Mouse (Mus musculus): ENCODE data around the gene Arhgef18. TPM values are rescaled to one million over a fixed set of nuclear protein-coding genes. Genes with fewer than 3 reads are reported as not detected.

Arhgef18 gene
- polyA plus RNA-seq, 1 experiment from 2014 or later, result 11.1 TPM

- 96% methylated on average over 3 of the region's 3 CpGs for WGBS
- H3K4me1 ChIP-seq, result no peaks in the 10 kb centered on the region
- H3K4me2 ChIP-seq, result no peak overlapping the region
- no peaks in the 10 kb centered on the region for H3K9me3 ChIP-seq (replicated peaks)
- no peak overlapping the region for H3K9ac ChIP-seq
- no peak overlapping the region for H3K27ac ChIP-seq
- no peak overlapping the region for H3K4me3 ChIP-seq
- no peaks in the 10 kb centered on the region for H3K36me3 ChIP-seq (ENCODE audit: poor library complexity, severe bottlenecking)
- H3K27me3 ChIP-seq, result no peaks in the 10 kb centered on the region
- ATAC-seq, result no peak
These were observed 14.6 kb downstream of the Arhgef18 start for GRCm38 (mm10) chr8:3407417-3407816.

DNA sequence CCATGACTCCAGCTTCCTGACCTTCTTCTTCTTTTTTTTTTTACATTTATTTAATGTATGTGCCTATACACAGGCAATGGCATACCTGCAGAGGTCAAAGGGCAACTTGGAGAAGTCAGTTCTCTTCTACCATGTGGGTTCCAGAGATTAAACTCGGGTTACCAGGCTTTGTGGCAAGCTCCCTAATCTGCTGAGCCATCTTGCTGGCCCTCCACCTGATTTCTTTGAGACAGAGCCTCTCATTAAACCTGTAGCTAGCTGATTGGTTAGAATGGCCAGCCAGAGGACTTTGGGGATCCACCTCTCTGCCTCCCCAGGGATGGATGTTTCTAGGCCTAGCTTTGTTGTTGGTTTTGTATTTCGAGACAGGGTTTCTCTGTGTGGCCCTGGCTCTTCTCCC, 18.3 kb downstream of the Arhgef18 start:
- Histone ChIP-seq H3K27me3 (no peaks in the 10 kb centered on the region), H3K9me3 (replicated peaks) (no peaks in the 10 kb centered on the region), H3K4me1 (peaks cover 14% of the 10 kb centered on the region), H3K4me2 (no peak overlapping the region), H3K27ac (no peak overlapping the region), H3K4me3 (no peak overlapping the region), H3K9ac (no peak overlapping the region), H3K36me3 (ENCODE audit: poor library complexity, severe bottlenecking) (no peaks in the 10 kb centered on the region)
- WGBS, result 80% methylated on average over 2 of the region's 2 CpGs
- ATAC-seq, result no peak

- no peaks in the 10 kb centered on the region for H3K9me3 ChIP-seq (replicated peaks)
- no peak for ATAC-seq
- H3K27me3 ChIP-seq, result no peaks in the 10 kb centered on the region
- no peak overlapping the region for H3K9ac ChIP-seq
- H3K4me3 ChIP-seq, result no peak overlapping the region
- no peak overlapping the region for H3K27ac ChIP-seq
- no peak overlapping the region for H3K4me2 ChIP-seq
- H3K4me1 ChIP-seq, result peaks cover 21% of the 10 kb centered on the region
- no peaks in the 10 kb centered on the region for H3K36me3 ChIP-seq (ENCODE audit: poor library complexity, severe bottlenecking)
- 89% methylated on average over 7 of the region's 7 CpGs for WGBS
These were observed 19.1 kb downstream of the Arhgef18 start for GRCm38 (mm10) chr8:3411901-3412301.

DNA sequence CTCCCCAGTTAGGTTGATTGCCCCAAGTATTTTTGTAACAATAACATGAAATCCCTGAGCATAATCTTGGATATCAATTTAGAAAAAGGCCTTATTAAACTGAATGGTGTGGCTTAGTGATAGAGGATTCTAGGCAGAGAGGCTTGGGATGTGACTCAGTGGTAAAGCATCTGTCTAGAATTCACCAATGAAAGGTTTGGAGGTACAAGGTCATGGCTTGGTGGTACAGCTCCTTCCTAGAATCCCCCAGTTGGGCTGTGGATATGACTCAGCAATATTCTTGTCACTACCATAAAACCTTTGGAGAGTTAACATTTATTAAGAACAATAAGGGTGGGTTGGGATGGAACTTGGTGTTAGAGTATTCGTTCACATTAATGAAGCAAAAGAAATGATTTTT, 20.0 kb downstream of the Arhgef18 start:
- Histone ChIP-seq H3K4me2 (no peak overlapping the region), H3K4me3 (no peak overlapping the region), H3K27me3 (no peaks in the 10 kb centered on the region), H3K36me3 (ENCODE audit: poor library complexity, severe bottlenecking) (no peaks in the 10 kb centered on the region), H3K9ac (no peak overlapping the region), H3K9me3 (replicated peaks) (no peaks in the 10 kb centered on the region), H3K4me1 (peaks cover 30% of the 10 kb centered on the region), H3K27ac (no peak overlapping the region)
- 97% methylated on average over 1 of the region's 1 CpGs for WGBS
- ATAC-seq, result no peak

- Histone ChIP-seq H3K4me2 (no peak overlapping the region), H3K27ac (no peak overlapping the region), H3K9ac (no peak overlapping the region), H3K27me3 (no peaks in the 10 kb centered on the region), H3K4me1 (peaks cover 36% of the 10 kb centered on the region), H3K9me3 (replicated peaks) (no peaks in the 10 kb centered on the region), H3K4me3 (no peak overlapping the region), H3K36me3 (ENCODE audit: poor library complexity, severe bottlenecking) (no peaks in the 10 kb centered on the region)
- 41% methylated on average over 6 of the region's 6 CpGs for WGBS
- ATAC-seq, result no peak
These were observed 21.9 kb downstream of the Arhgef18 start for GRCm38 (mm10) chr8:3414639-3415190.

- 56% methylated on average over 4 of the region's 4 CpGs for WGBS
- no peak overlapping the region for H3K27ac ChIP-seq
These were observed 22.5 kb downstream of the Arhgef18 start for GRCm38 (mm10) chr8:3415259-3415658.

GRCm38 (mm10) chr8:3415661-3416060, 22.9 kb downstream of the Arhgef18 start:
- H3K27ac ChIP-seq, result no peak overlapping the region
- no peaks in the 10 kb centered on the region for H3K9me3 ChIP-seq (replicated peaks)
- no peak overlapping the region for H3K4me3 ChIP-seq
- 92% methylated on average over 6 of the region's 6 CpGs for WGBS
- H3K4me2 ChIP-seq, result no peak overlapping the region
- no peaks in the 10 kb centered on the region for H3K27me3 ChIP-seq
- H3K4me1 ChIP-seq, result peaks cover 36% of the 10 kb centered on the region
- ATAC-seq, result no peak
- H3K9ac ChIP-seq, result no peak overlapping the region
- no peaks in the 10 kb centered on the region for H3K36me3 ChIP-seq (ENCODE audit: poor library complexity, severe bottlenecking)

More at GRCm38 (mm10) chr8:3415259-3415658, 22.5 kb downstream of the Arhgef18 start:
- Histone ChIP-seq H3K27me3 (no peaks in the 10 kb centered on the region), H3K4me1 (peaks cover 36% of the 10 kb centered on the region), H3K9ac (no peak overlapping the region), H3K9me3 (replicated peaks) (no peaks in the 10 kb centered on the region), H3K4me3 (no peak overlapping the region), H3K4me2 (no peak overlapping the region), H3K36me3 (ENCODE audit: poor library complexity, severe bottlenecking) (no peaks in the 10 kb centered on the region)
- ATAC-seq, result no peak

DNA sequence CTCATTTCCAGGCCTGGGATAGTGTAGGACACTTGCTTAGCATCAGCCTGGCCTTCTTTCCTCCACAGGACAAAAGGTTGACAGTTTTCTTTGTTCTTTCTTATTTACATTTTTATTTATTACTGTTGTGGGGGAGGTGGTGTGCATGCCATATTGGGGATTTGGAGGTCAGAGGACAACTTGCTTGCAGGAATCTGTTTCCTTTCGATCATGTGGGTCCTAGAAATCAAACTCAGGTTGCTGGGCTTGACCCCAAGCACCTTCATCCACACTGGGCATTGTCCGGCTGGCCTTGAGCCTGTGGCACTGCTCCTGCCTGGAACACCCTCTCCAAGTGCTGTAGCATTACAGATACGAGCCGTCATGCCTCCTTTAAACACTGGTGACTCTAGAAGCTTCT, 24.0 kb downstream of the Arhgef18 start:
- no peak overlapping the region for H3K27ac ChIP-seq
- H3K9ac ChIP-seq, result no peak overlapping the region
- no peak for ATAC-seq
- no peaks in the 10 kb centered on the region for H3K36me3 ChIP-seq (ENCODE audit: poor library complexity, severe bottlenecking)
- H3K9me3 ChIP-seq (replicated peaks), result no peaks in the 10 kb centered on the region
- H3K27me3 ChIP-seq, result no peaks in the 10 kb centered on the region
- H3K4me3 ChIP-seq, result no peak overlapping the region
- no peak overlapping the region for H3K4me2 ChIP-seq
- 26% methylated on average over 4 of the region's 4 CpGs for WGBS
- H3K4me1 ChIP-seq, result peaks cover 36% of the 10 kb centered on the region

DNA sequence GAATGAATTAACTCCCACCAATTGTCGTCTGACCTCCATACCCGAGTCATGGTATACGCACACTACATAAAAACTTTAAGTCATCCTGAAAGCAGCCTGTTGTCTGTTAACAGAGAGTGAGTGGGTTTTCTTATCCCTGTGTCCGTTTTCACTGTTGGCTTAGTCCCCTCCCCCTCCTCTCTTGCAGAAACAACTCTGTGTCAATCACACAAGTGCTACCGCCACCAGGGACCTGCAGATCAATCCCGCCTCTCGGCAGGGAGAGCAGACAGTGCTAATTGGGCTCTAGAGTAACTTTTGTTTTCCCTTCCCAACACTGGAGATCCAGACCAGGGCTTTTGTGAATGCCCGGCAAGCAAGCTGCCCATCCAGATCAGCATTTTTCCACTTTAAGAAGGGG, 24.6 kb downstream of the Arhgef18 start:
- peak; percentile 63; the same call in 1 of the 2 replicates for ATAC-seq
- Histone ChIP-seq H3K4me3 (no peak overlapping the region), H3K9me3 (replicated peaks) (no peaks in the 10 kb centered on the region), H3K27ac (no peak overlapping the region), H3K4me2 (no peak overlapping the region; the same call in 1 of the 2 replicates), H3K36me3 (ENCODE audit: poor library complexity, severe bottlenecking) (no peaks in the 10 kb centered on the region), H3K27me3 (no peaks in the 10 kb centered on the region), H3K4me1 (peaks cover 36% of the 10 kb centered on the region), H3K9ac (no peak overlapping the region)
- 4% methylated on average over 8 of the region's 8 CpGs for WGBS

- no peak for ATAC-seq
- no peaks in the 10 kb centered on the region for H3K36me3 ChIP-seq (ENCODE audit: poor library complexity, severe bottlenecking)
- H3K9ac ChIP-seq, result no peak overlapping the region
- no peaks in the 10 kb centered on the region for H3K27me3 ChIP-seq
- H3K9me3 ChIP-seq (replicated peaks), result no peaks in the 10 kb centered on the region
- peaks cover 36% of the 10 kb centered on the region for H3K4me1 ChIP-seq
- H3K4me2 ChIP-seq, result no peak overlapping the region
- WGBS, result 79% methylated on average over 1 of the region's 1 CpGs
- H3K4me3 ChIP-seq, result no peak overlapping the region
- no peak overlapping the region; the same call in 1 of the 2 replicates for H3K27ac ChIP-seq
These were observed 25.3 kb downstream of the Arhgef18 start for GRCm38 (mm10) chr8:3418101-3418500.

DNA sequence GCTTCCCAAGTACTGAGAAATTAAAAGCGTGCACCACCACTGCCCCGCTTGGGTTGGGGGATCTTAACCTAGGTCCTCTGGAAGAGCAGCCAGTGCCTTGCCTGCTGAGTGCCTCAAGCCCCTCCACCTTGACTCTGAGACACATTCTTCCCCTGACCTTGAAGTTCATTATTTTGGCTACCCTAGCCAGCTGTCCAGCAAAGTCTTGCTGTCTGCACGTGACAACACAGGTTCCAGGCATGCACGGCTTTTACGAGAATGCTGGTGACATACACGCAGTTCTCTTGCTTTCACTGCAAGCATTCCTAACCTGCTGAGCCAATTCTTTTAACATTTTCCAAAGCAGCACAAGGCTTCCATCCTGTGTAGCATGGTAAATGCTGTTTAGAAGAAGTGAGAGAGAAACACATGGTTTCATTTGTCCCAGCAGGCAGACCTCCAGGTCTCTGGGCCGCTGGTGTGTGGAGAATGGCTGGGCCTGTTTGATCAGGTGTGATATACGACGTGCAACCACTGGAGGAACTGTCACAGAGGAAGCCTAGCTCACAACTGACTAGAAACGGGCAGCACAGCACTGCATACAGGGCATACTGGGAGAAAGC, 27.4 kb downstream of the Arhgef18 start:
- Histone ChIP-seq H3K4me2 (no peak overlapping the region), H3K4me3 (no peak overlapping the region), H3K27me3 (no peaks in the 10 kb centered on the region), H3K4me1 (peaks cover 26% of the 10 kb centered on the region), H3K36me3 (ENCODE audit: poor library complexity, severe bottlenecking) (no peaks in the 10 kb centered on the region), H3K9me3 (replicated peaks) (no peaks in the 10 kb centered on the region), H3K9ac (no peak overlapping the region), H3K27ac (no peak overlapping the region)
- ATAC-seq, result no peak
- 92% methylated on average over 10 of the region's 10 CpGs for WGBS

- Histone ChIP-seq H3K9me3 (replicated peaks) (no peaks in the 10 kb centered on the region), H3K27ac (no peak overlapping the region), H3K9ac (no peak overlapping the region), H3K4me2 (no peak overlapping the region), H3K36me3 (ENCODE audit: poor library complexity, severe bottlenecking) (no peaks in the 10 kb centered on the region), H3K4me3 (no peak overlapping the region), H3K4me1 (peaks cover 19% of the 10 kb centered on the region), H3K27me3 (no peaks in the 10 kb centered on the region)
- no peak for ATAC-seq
- WGBS, result 96% methylated on average over 5 of the region's 5 CpGs
These were observed 28.7 kb downstream of the Arhgef18 start for GRCm38 (mm10) chr8:3421507-3421906.

DNA sequence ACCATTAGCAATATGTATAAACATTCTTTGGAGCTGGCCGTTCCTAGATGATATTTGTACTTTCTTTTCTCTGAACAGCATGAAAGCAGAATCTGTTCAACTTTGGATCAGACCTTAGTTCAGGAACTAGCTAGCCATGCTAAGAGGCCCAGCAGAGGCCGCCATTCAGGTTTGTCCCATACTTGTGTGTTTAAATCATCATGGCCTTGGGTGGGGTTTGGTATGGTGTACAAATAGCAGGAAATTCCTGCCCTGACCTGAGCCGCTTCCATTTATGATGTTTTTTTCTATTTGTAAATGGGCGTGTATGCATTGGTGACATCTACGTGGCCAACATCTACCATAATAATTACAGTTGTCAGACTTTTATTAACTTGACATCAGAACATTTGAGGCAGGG, 32.4 kb downstream of the Arhgef18 start:
- Histone ChIP-seq H3K4me1 (no peaks in the 10 kb centered on the region), H3K4me3 (no peak overlapping the region), H3K4me2 (no peak overlapping the region), H3K27me3 (no peaks in the 10 kb centered on the region), H3K36me3 (ENCODE audit: poor library complexity, severe bottlenecking) (peaks cover 28% of the 10 kb centered on the region), H3K27ac (no peak overlapping the region), H3K9me3 (replicated peaks) (no peaks in the 10 kb centered on the region), H3K9ac (no peak overlapping the region)
- 94% methylated on average over 5 of the region's 5 CpGs for WGBS
- no peak for ATAC-seq

Data from forebrain, embryonic 13.5 days (tissue).